Mouse (Mus musculus) gastrocnemius, postnatal 4 days (tissue): ENCODE data around the gene Mypop. TPM values are rescaled to one million over a fixed set of nuclear protein-coding genes. Genes with fewer than 3 reads are reported as not detected.

Source experiments
- DNase-seq, 2 experiments: peaks; one replicate each; pipeline ENCODE4 v3.0.0; 2021 to 2022; ENCODE audit warnings: low spot score in 2 of 2, mixed read lengths in 2 of 2
- total RNA-seq, 2 experiments: library from RNA; stranded (reverse); gene quantifications; 2 replicates each; pipeline ENCODE4 v1.2.3; 2021

Mypop gene
- total RNA-seq, 2 experiments from 2014 or later: 3.2 to 3.7 TPM

- DNase-seq: no peak
These were observed 2.3 kb upstream of the Mypop start for GRCm38 (mm10) chr7:18988780-18989179.

- DNase-seq: no peak
These were observed 1.1 kb upstream of the Mypop start for GRCm38 (mm10) chr7:18989995-18990394.

- peak in 1 of 2 experiments; percentile 17 for DNase-seq
These were observed 732 bp downstream of the Mypop start for GRCm38 (mm10) chr7:18991660-18992293.

- no peak for DNase-seq
These were observed 1.2 kb downstream of the Mypop start for GRCm38 (mm10) chr7:18992294-18992675.

- DNase-seq: no peak
These were observed 2.0 kb downstream of the Mypop start for GRCm38 (mm10) chr7:18993036-18993435.

- DNase-seq: no peak
These were observed 7.8 kb downstream of the Mypop start for GRCm38 (mm10) chr7:18998835-18999234.

- DNase-seq: no peak
These were observed 9.4 kb downstream of the Mypop start for GRCm38 (mm10) chr7:19000421-19000820.

- peak in 1 of 2 experiments; percentile 56 for DNase-seq
These were observed 10.2 kb downstream of the Mypop start for GRCm38 (mm10) chr7:19001066-19001806.

GRCm38 (mm10) chr7:19001807-19002085, 10.7 kb downstream of the Mypop start:
- no peak for DNase-seq

GRCm38 (mm10) chr7:19002115-19002514, 11.1 kb downstream of the Mypop start:
- DNase-seq: no peak

- peak; percentile 40 to 65 for DNase-seq
These were observed 11.9 kb downstream of the Mypop start for GRCm38 (mm10) chr7:19002848-19003498.

GRCm38 (mm10) chr7:19003902-19004630, 13.0 kb downstream of the Mypop start, which contains the start of gene Irf2bp1:
Gene Irf2bp1, plus strand, starts transcription at chr7:19004044.
- DNase-seq: peak; percentile 86 to 94

GRCm38 (mm10) chr7:19004631-19005079, 13.6 kb downstream of the Mypop start:
- DNase-seq: peak; percentile 45 to 60

- DNase-seq: peak in 1 of 2 experiments; percentile 26
These were observed 14.5 kb downstream of the Mypop start for GRCm38 (mm10) chr7:19005417-19006121.

- DNase-seq: peak; percentile 60 to 83
These were observed 15.4 kb downstream of the Mypop start for GRCm38 (mm10) chr7:19006476-19006875.

GRCm38 (mm10) chr7:19007026-19007977, 16.3 kb downstream of the Mypop start:
- DNase-seq: no peak

- no peak for DNase-seq
These were observed 19.5 kb downstream of the Mypop start for GRCm38 (mm10) chr7:19010581-19010980.

- peak in 1 of 2 experiments; percentile 50 for DNase-seq
These were observed 21.1 kb downstream of the Mypop start for GRCm38 (mm10) chr7:19012025-19012621.

GRCm38 (mm10) chr7:19012882-19013281, 21.8 kb downstream of the Mypop start:
- no peak for DNase-seq
